In genomic region chr9:94844176-94844575, GRCm38 (mm10) we compare ENCODE assay signal across 19 mouse cellular contexts.
"Had no signal": no experiment of that assay in that cellular context is flagged by ENCODE, and none has a peak within 500 bp of the region (broad histone marks: within the 10 kb centered on the region; RNA-seq: fewer than 3 reads in every experiment).

No protein-coding gene starts in this region.

- H3K36me3 ChIP-seq: liver, embryonic 13.5 days; liver, embryonic 15.5 days; midbrain, embryonic 10.5 days; midbrain, embryonic 12.5 days; neural tube, embryonic 13.5 days; neural tube, embryonic 15.5 days had no signal

- H3K4me1 ChIP-seq: liver, embryonic 15.5 days had no signal

- H3K27me3 ChIP-seq: liver, embryonic 13.5 days; liver, embryonic 15.5 days; midbrain, embryonic 12.5 days; neural tube, embryonic 13.5 days; neural tube, embryonic 15.5 days had no signal

- H3K9me3 ChIP-seq: liver, embryonic 13.5 days; liver, embryonic 15.5 days; midbrain, embryonic 10.5 days; neural tube, embryonic 13.5 days; neural tube, embryonic 15.5 days had no signal

- H3K4me2 ChIP-seq: liver, embryonic 11.5 days; liver, embryonic 13.5 days; liver, embryonic 15.5 days; midbrain, embryonic 12.5 days; neural tube, embryonic 13.5 days; neural tube, embryonic 15.5 days had no signal

- H3K9ac ChIP-seq: liver, embryonic 13.5 days; liver, embryonic 15.5 days; liver, postnatal 0 days; midbrain, embryonic 12.5 days; neural tube, embryonic 13.5 days; neural tube, embryonic 15.5 days had no signal

- ATAC-seq: liver, postnatal 0 days; midbrain, embryonic 16.5 days had no signal

- DNase-seq: liver, embryonic 13.5 days; liver, postnatal 0 days; midbrain, embryonic 14.5 days; retina, postnatal 1 day; right cerebral cortex, adult 18-20 months; right cerebral cortex, postnatal 25 days; right cerebral cortex, postnatal 4 days; spleen, adult 18-20 months; thymus, adult 18-20 months; thymus, postnatal 14 days; thymus, postnatal 36 days had no signal

- H3K27ac ChIP-seq: liver, embryonic 13.5 days; liver, embryonic 15.5 days; midbrain, embryonic 10.5 days; midbrain, embryonic 12.5 days; neural tube, embryonic 13.5 days; neural tube, embryonic 15.5 days had no signal

- H3K4me3 ChIP-seq: liver, embryonic 13.5 days; liver, embryonic 15.5 days; midbrain, embryonic 10.5 days; midbrain, embryonic 12.5 days; myocyte; neural tube, embryonic 13.5 days; neural tube, embryonic 15.5 days had no signal
